Mouse (Mus musculus) left cerebral cortex, postnatal 25 days (tissue): ENCODE results near the gene Ccdc85c. TPM values are rescaled to one million over a fixed set of nuclear protein-coding genes. Genes with fewer than 3 reads are reported as not detected.

Source experiments
- DNase-seq, 2 experiments: peaks; one replicate each; pipeline ENCODE4 v3.0.0; 2022; ENCODE audit warnings: low spot score in 2 of 2, mixed read lengths in 1 of 2
- intact Hi-C: fragments of 180-260 bp; cut with DNase I; formaldehyde crosslinking; loops from one replicate; pipeline ENCODE4 v1.15.1; 2025
- total RNA-seq, 2 experiments: library from RNA; stranded (reverse); gene quantifications; 2 replicates each; pipeline ENCODE4 v1.2.3; 2021

The Ccdc85c gene
- total RNA-seq, 2 experiments from 2014 or later, result 74.7 to 76.9 TPM

GRCm38 (mm10) chr12:108271351-108272142 lies 3.7 kb downstream of the Ccdc85c start:
- no peak for DNase-seq
- intact Hi-C loops, result no loop called here

- DNase-seq, result no peak
- intact Hi-C loops, result no loop called here
Observed at GRCm38 (mm10) chr12:108270240-108270919, 4.8 kb downstream of the Ccdc85c start.

- intact Hi-C loops, result no loop called here
- no peak for DNase-seq
Observed at GRCm38 (mm10) chr12:108269699-108270098, 5.5 kb downstream of the Ccdc85c start.

- no peak for DNase-seq
Observed at GRCm38 (mm10) chr12:108268970-108269369, 6.3 kb downstream of the Ccdc85c start.

GRCm38 (mm10) chr12:108267653-108268052 lies 7.6 kb downstream of the Ccdc85c start:
- intact Hi-C loops, result no loop called here
- no peak for DNase-seq

More at GRCm38 (mm10) chr12:108268970-108269369, 6.3 kb downstream of the Ccdc85c start:
- intact Hi-C loops, result no loop called here

GRCm38 (mm10) chr12:108265831-108266619 lies 9.2 kb downstream of the Ccdc85c start:
- peak in 1 of 2 experiments; percentile 59 for DNase-seq
- intact Hi-C loops, result no loop called here

GRCm38 (mm10) chr12:108264918-108265317 lies 10.3 kb downstream of the Ccdc85c start:
- intact Hi-C loops, result no loop called here
- DNase-seq, result no peak

- no peak for DNase-seq
- intact Hi-C loops, result no loop called here
Observed at GRCm38 (mm10) chr12:108260950-108261349, 14.3 kb downstream of the Ccdc85c start.

GRCm38 (mm10) chr12:108259322-108260049 lies 15.7 kb downstream of the Ccdc85c start:
- intact Hi-C loops, result no loop called here
- DNase-seq, result no peak

- no peak for DNase-seq
- intact Hi-C loops, result no loop called here
Observed at GRCm38 (mm10) chr12:108256734-108257133, 18.5 kb downstream of the Ccdc85c start.

- intact Hi-C loops, result no loop called here
- no peak for DNase-seq
Observed at GRCm38 (mm10) chr12:108255960-108256359, 19.3 kb downstream of the Ccdc85c start.

GRCm38 (mm10) chr12:108255511-108255919 lies 19.7 kb downstream of the Ccdc85c start:
- DNase-seq, result peak in 1 of 2 experiments; percentile 67
- intact Hi-C loops, result no loop called here

GRCm38 (mm10) chr12:108253042-108253441 lies 22.2 kb downstream of the Ccdc85c start:
- no peak for DNase-seq
- intact Hi-C loops, result no loop called here

GRCm38 (mm10) chr12:108251825-108252542 lies 23.2 kb downstream of the Ccdc85c start:
- intact Hi-C loops, result no loop called here
- DNase-seq, result no peak

GRCm38 (mm10) chr12:108251034-108251792 lies 24.0 kb downstream of the Ccdc85c start:
- no peak for DNase-seq
- intact Hi-C loops, result no loop called here

- intact Hi-C loops, result no loop called here
- no peak for DNase-seq
Observed at GRCm38 (mm10) chr12:108249522-108249921, 25.7 kb downstream of the Ccdc85c start.

GRCm38 (mm10) chr12:108249019-108249418 lies 26.2 kb downstream of the Ccdc85c start:
- no peak for DNase-seq
- intact Hi-C loops, result no loop called here
